Comparison of ENCODE assay signal across 24 mouse cellular contexts in genomic region chr3:48134938-48135337, GRCm38 (mm10).
"Had no signal": no experiment of that assay in that cellular context is flagged by ENCODE, and none has a peak within 500 bp of the region (broad histone marks: within the 10 kb centered on the region; RNA-seq: fewer than 3 reads in every experiment).

No protein-coding gene starts in this region.

- H3K4me1 ChIP-seq: heart, embryonic 10.5 days; heart, embryonic 12.5 days; hindbrain, embryonic 13.5 days; hindbrain, embryonic 15.5 days; kidney, embryonic 15.5 days; limb, embryonic 12.5 days; liver, embryonic 13.5 days; liver, embryonic 15.5 days had no signal

- H3K4me2 ChIP-seq: heart, embryonic 12.5 days; hindbrain, embryonic 13.5 days; hindbrain, embryonic 15.5 days; kidney, embryonic 15.5 days; limb, embryonic 12.5 days; liver, embryonic 11.5 days; liver, embryonic 13.5 days; liver, embryonic 15.5 days had no signal

- H3K27ac ChIP-seq: gastrocnemius, adult 2 months; heart, embryonic 10.5 days; hindbrain, embryonic 13.5 days; hindbrain, embryonic 15.5 days; hindbrain, postnatal 0 days; kidney, embryonic 15.5 days; limb, embryonic 12.5 days; liver, embryonic 13.5 days; liver, embryonic 15.5 days had no signal

- H3K4me3 ChIP-seq: gastrocnemius, adult 2 months; heart, embryonic 10.5 days; heart, embryonic 12.5 days; hindbrain, embryonic 13.5 days; hindbrain, embryonic 15.5 days; kidney, embryonic 15.5 days; limb, embryonic 12.5 days; liver, embryonic 13.5 days; liver, embryonic 15.5 days had no signal

- H3K36me3 ChIP-seq: heart, embryonic 10.5 days; heart, embryonic 12.5 days; hindbrain, embryonic 13.5 days; hindbrain, embryonic 15.5 days; kidney, embryonic 15.5 days; limb, embryonic 12.5 days; liver, embryonic 13.5 days; liver, embryonic 15.5 days had no signal

- H3K9ac ChIP-seq: heart, embryonic 12.5 days; hindbrain, embryonic 13.5 days; hindbrain, embryonic 15.5 days; kidney, embryonic 15.5 days; limb, embryonic 12.5 days; liver, embryonic 13.5 days; liver, embryonic 15.5 days; liver, postnatal 0 days had no signal

- H3K9me3 ChIP-seq: heart, embryonic 10.5 days; heart, embryonic 12.5 days; hindbrain, embryonic 13.5 days; hindbrain, embryonic 15.5 days; kidney, embryonic 15.5 days; limb, embryonic 12.5 days; liver, embryonic 13.5 days; liver, embryonic 15.5 days had no signal

- DNase-seq: gastrocnemius, adult 2 months; gastrocnemius, postnatal 25 days; heart, adult 18-20 months; heart, postnatal 10 days; heart, postnatal 36 days; kidney, adult 11 months; kidney, adult 2 months; kidney, postnatal 25 days; layer of hippocampus, adult 9-11 months; layer of hippocampus, postnatal 36 days; left cerebral cortex, postnatal 4 days; liver; liver, embryonic 13.5 days; liver, postnatal 0 days had no signal

- ATAC-seq: hindbrain, postnatal 0 days; intestine, embryonic 16.5 days; liver, postnatal 0 days had no signal

- H3K27me3 ChIP-seq: heart, embryonic 12.5 days; hindbrain, embryonic 13.5 days; hindbrain, embryonic 15.5 days; kidney, embryonic 15.5 days; limb, embryonic 12.5 days; liver, embryonic 13.5 days; liver, embryonic 15.5 days had no signal
